Mouse (Mus musculus) lung, adult 18-20 months (tissue): ENCODE results near the gene Sec16b.

Experiments
- DNase-seq, 2 experiments: peaks; one replicate each; pipeline ENCODE4 v3.0.0; 2022; ENCODE audit warnings: mixed read lengths in 2 of 2

The Sec16b gene

DNA sequence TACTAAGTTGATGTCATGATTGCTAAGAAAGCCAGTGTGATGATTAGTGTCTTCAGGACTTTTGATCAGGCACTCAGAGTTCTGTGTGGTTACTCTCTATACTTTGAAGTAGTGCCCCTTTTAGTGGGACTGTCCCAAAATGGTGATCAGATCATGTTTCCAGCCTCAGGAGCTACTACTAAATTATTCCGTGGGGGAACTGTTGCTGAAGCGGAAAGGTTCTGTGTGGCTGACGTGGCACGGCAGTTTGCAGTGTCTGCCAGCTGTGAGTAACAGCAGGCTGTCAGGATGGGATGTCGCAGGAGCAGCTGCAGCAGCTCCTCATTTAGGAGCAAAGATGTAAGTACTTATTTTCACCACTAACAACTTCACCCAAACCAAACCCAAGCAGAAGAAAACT, at the start of gene Sec16b:
Gene Sec16b, plus strand, starts transcription at position 207 of the 400 bp plus-strand sequence.
- DNase-seq, result peak; percentile 11 to 21

GRCm38 (mm10) chr1:157457789-157458188, 48.7 kb upstream of the Sec16b start:
- no peak for DNase-seq

GRCm38 (mm10) chr1:157458421-157459208, 47.9 kb upstream of the Sec16b start, which contains the start of gene Cryzl2:
Gene Cryzl2 (plus strand): TSS chr1:157458577.
- peak; percentile 86 to 91 for DNase-seq

GRCm38 (mm10) chr1:157459904-157460303, 46.6 kb upstream of the Sec16b start:
- DNase-seq, result no peak

GRCm38 (mm10) chr1:157461276-157461675, 45.3 kb upstream of the Sec16b start:
- no peak for DNase-seq

DNA sequence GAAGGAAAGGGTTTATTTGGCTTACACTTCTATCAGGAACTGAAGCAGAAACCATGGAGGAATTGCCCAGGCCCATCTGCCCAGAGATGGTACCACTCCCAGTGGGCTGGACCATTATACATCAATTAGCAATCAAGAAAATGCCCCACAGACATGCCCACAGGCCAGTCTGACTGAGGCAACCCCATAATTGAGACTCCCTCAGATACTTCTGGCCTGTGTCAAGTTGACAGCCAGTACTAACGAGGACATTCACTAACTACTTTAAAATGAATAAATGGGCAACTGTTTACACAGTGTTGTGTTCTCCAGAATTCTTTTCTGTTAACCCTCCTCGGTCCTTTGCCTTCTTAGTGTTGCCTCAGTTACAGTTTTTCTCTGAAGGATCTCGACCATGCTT, 44.2 kb upstream of the Sec16b start:
- no peak for DNase-seq

DNA sequence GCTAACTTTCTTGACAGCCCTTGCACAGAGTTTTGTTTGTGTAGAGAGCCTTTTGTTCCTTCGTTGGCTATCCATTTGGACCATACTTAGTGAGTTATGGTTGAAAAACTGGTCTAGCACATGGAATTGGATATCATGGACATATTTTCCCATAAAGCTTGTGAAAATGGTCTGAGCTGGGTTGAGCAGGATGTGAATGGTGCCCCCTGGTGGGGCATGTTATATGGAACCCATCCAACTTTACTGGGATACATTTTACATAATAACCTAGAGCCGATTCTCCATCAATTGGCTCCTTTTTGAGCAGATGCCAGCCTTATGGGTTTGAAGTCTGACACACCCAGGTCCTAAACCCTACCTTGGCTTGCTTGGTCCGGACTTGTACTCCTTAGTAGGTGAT, 41.3 kb upstream of the Sec16b start:
- DNase-seq, result peak in 1 of 2 experiments; percentile 39

GRCm38 (mm10) chr1:157467866-157468265, 38.7 kb upstream of the Sec16b start:
- no peak for DNase-seq

DNA sequence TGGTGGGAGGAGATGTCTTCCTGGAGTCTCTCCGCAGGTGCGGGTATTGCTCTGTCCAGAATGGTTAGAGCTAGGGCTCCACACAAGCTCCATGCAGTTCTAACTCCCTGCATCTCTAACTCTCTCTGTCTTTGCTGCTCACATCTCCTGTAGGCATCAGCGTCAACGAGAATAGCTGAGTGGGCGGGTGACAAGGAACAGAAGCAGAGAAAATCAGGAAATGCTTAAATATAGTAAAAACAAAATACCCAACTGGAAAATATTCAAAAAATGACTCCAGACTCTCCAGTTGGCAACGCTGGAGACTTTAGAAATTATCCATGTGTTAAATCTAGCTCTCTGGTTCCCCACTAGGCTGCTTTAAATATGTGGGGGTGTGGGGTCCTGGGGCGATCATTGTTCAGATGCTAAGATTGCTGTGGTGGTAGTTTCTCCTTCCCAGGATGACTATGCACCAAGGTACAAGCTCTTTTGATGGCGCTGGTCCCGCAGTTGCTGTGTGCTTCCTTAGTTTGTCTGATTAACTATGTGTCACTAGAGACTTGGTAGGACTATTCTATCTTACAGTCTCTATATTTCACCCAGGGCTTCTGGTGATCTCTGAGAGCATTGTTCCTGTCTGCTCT, 35.7 kb upstream of the Sec16b start:
- no peak for DNase-seq

- no peak for DNase-seq
These were observed 33.8 kb upstream of the Sec16b start for GRCm38 (mm10) chr1:157472716-157473115.

- no peak for DNase-seq
These were observed 31.7 kb upstream of the Sec16b start for GRCm38 (mm10) chr1:157474865-157475264.

GRCm38 (mm10) chr1:157476231-157476630, 30.3 kb upstream of the Sec16b start:
- no peak for DNase-seq

- DNase-seq, result no peak
These were observed 26.4 kb upstream of the Sec16b start for GRCm38 (mm10) chr1:157480090-157480489.

GRCm38 (mm10) chr1:157480901-157481300, 25.6 kb upstream of the Sec16b start:
- no peak for DNase-seq

- DNase-seq, result no peak
These were observed 24.9 kb upstream of the Sec16b start for GRCm38 (mm10) chr1:157481666-157482065.

GRCm38 (mm10) chr1:157484161-157484560, 22.4 kb upstream of the Sec16b start:
- DNase-seq, result no peak

- no peak for DNase-seq
These were observed 5.9 kb upstream of the Sec16b start for GRCm38 (mm10) chr1:157500657-157501056.

DNA sequence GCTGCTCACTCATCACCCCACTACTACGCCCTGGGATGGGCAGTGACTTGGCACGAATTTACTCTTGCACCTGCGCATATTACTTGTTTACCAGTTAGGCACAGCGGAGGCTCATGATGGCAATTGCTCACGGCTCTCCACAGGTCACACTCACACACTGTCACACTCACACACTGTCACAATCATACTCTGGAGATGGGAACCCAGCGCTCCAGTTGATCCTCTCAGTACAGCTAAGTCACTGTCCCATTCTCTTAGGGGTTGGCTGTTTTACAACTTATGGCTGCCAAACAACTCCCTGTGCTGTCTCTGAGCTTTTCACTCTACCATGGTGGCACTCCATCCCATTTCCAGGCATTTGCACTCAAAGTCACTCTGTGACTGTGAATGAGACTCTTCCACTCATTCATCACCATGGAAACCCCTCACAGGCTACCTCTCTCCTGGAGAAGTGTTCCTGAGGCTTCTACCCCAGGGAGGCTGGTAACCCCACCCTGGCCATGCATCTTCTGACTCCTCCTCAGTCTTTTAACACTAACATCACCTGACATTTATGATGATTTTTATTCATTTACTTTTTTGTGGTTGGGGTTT, 5.1 kb upstream of the Sec16b start:
- DNase-seq, result no peak

- no peak for DNase-seq
These were observed 3.5 kb upstream of the Sec16b start for GRCm38 (mm10) chr1:157503071-157503470.

- DNase-seq, result no peak
These were observed 567 bp downstream of the Sec16b start for GRCm38 (mm10) chr1:157506995-157507595.

- DNase-seq, result peak; percentile 6 to 14
These were observed 1.3 kb downstream of the Sec16b start for GRCm38 (mm10) chr1:157507814-157508213.

- DNase-seq, result no peak
These were observed 6.3 kb downstream of the Sec16b start for GRCm38 (mm10) chr1:157512690-157513448.

- no peak for DNase-seq
These were observed 7.0 kb downstream of the Sec16b start for GRCm38 (mm10) chr1:157513559-157513958.
